Mouse (Mus musculus) MN1 (cell line): ENCODE results near the gene Hmgxb4.
"Not testable (repeated sequence)": the region's sequence is repeated elsewhere in the genome, so short reads cannot be mapped to it uniquely, and the experiment has no call there.

Source experiments
- DNase-seq: peaks from one replicate; pipeline ENCODE4 v3.0.0-alpha.2; 2016; ENCODE audit warnings: low spot score

The Hmgxb4 gene

GRCm38 (mm10) chr8:74993081-74993474, at the start of gene Hmgxb4:
Hmgxb4 (plus strand) TSS chr8:74993356.
- no peak for DNase-seq

DNA sequence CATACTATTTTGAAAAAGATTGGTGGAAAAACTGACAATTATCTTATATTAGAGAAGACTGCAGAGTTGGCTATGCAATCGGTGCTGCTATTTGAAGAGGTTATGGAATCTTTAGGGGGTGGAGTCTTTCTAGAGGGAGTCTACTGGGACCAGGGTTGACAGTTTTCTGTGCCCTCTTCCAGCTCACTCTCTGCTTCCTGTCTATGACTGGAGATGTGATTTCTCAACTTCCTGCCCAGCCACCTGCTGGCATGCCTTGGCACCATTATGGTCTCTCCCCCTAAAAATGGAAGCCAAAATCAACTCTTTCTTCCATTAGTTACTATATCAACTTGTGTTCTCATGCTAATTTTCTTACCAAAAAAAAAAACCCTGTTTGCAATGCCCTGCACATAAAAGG, 43.7 kb upstream of the Hmgxb4 start:
- DNase-seq, result no peak

DNA sequence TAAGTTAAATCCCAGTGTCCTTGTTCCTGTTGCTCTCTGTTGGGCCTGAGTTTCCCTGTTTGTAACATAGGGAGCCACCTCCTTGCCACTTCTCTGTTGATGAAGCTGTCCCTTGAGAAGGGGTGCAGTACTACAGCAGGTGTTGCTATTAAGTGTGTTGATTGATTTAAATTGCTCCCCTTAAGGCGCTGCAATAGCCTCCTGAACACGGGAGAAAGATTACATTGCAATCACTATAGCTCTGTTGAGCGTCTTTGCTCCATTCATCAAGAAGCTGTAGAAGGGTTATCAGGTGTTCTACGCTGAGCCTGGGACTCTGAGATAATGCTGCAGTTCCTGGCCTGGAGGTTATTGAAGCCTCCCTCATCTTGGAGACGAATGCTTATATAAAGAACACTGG, 29.2 kb upstream of the Hmgxb4 start:
- DNase-seq, result no peak

GRCm38 (mm10) chr8:74970286-74970685, 22.9 kb upstream of the Hmgxb4 start:
- not testable (repeated sequence) for DNase-seq

DNA sequence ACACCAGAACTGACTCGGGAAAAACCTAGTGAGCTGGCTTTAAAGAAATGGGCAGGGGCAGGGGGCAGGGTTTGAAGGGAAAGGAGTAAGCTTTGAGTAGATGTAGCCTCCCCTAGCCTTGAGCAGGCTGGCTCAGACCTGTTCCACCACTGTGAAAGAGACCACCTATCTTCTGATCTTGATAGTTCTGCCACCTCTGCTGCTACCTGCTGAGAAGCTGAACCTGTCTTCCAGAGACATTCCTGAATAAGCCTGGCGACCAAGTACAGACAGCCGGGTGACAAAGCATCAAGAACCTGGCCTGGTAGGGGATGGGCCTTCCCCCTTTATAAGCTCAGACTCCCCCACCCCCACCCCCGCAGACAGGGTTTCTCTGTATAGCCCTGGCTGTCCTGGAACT, 21.5 kb upstream of the Hmgxb4 start:
- no peak for DNase-seq

GRCm38 (mm10) chr8:74972322-74972883, 20.8 kb upstream of the Hmgxb4 start:
- no peak for DNase-seq

DNA sequence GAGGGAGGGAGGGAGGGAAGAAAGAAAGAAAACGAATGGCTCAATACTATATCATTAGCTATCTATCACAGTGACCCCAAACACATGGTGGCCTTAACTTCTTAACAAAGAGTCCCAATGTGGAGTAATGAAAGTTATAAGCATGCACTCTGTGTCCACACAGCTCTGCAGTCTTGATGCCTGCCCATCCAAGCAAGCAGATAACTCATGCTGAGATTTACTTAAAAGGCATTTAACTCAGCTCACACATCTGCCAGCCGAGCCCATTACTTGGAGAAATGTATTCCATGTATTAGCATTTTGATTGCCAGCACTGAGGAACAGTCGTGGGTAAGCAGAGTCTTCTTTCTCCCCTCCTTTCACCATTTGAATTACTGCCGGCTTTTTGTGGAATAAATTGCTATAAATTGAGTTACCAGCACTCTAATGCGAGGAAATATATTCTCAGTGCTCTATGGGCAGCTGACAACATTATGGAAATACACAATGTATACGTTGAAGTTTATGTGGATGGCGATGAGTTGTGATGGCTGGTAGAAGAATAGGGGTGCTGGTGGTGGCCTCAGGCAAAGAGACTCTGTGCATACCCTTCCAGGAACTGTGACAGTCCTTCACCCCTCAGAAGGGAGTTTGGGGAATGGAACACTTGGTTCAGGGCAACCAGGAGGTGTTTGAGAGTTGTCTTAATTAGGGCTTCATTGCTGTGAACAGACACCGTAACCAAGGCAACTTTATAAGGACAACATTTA, 19.9 kb upstream of the Hmgxb4 start:
- no peak for DNase-seq

- no peak for DNase-seq
Observed at GRCm38 (mm10) chr8:74973904-74974303, 19.3 kb upstream of the Hmgxb4 start.

DNA sequence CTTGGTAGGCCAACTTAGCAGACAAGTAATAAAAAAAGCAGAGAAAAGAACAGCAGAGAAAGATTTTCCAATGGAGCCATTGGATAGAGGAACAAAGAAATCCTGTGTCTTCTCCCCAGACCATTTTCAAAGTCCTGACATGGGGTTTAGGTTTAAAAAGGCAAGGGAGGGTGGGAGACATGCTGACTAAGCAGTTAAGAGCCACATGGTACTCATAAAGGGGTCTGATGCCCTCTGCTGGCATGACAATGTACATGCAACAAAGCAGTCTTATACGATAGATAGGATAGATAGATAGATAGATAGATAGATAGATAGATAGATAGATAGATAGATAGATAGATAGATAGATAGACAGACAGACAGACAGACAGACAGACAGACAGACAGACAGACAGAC, 15.7 kb upstream of the Hmgxb4 start:
- DNase-seq, result no peak

GRCm38 (mm10) chr8:74980060-74980710, 13.0 kb upstream of the Hmgxb4 start:
- no peak for DNase-seq

DNA sequence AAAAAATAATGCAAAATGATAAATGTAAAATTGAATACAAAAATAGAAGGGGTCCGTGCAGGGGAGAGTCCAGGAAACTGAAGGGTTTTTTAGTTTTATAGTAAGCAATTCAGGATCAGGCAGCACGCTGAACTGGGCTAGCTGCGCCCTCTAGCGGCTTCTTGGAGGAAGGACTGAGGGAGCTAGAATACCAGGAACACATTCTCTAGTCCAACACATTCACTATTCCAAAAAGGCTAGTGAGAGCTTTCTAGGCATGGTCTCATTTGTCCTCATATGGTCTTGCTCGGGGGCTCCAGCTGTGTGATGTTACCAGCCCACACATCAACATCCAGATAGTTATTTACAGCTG, 12.5 kb upstream of the Hmgxb4 start:
- peak; percentile 57 for DNase-seq

- DNase-seq, result no peak
Observed at GRCm38 (mm10) chr8:74981809-74982208, 11.3 kb upstream of the Hmgxb4 start.

DNA sequence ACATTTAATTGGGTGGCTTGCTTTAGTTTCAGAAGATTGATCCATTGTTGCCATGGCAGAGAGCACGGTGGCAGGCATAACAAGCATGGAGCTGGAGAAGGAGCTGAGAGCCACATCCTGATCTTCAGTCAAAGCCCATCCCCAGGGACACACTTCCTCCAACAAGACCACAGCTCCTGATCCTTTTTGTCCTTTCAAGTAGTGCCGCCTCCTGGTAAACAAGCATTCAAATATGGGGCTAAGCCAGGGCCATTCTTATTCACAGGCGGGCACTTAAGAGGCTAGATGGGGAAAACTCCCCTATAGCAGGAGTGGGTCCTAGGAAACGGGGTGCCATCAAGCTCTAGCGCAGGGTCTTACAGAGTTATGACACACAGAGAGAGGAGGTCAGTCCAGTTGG, 5.7 kb upstream of the Hmgxb4 start:
- DNase-seq, result no peak

DNA sequence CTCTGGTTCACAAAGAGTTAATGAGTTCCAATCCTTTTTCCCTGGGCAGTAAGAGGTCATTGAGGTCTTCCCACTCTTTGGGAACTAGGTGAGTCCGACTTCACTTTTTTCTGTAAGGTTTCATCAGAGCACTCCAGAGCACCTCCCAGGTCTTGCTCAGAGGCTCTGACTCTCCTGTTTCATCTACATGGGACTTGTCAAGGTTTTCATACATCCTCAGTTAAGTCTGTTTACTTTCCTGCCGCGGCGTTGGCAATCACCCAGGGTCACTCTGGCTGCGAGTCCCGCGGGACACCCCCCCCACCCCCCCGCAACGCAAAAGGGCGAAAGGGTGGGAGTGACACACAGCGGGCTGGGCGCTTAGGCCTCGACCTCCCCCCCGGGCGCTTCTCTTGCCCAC, 3.1 kb upstream of the Hmgxb4 start:
- DNase-seq, result no peak

DNA sequence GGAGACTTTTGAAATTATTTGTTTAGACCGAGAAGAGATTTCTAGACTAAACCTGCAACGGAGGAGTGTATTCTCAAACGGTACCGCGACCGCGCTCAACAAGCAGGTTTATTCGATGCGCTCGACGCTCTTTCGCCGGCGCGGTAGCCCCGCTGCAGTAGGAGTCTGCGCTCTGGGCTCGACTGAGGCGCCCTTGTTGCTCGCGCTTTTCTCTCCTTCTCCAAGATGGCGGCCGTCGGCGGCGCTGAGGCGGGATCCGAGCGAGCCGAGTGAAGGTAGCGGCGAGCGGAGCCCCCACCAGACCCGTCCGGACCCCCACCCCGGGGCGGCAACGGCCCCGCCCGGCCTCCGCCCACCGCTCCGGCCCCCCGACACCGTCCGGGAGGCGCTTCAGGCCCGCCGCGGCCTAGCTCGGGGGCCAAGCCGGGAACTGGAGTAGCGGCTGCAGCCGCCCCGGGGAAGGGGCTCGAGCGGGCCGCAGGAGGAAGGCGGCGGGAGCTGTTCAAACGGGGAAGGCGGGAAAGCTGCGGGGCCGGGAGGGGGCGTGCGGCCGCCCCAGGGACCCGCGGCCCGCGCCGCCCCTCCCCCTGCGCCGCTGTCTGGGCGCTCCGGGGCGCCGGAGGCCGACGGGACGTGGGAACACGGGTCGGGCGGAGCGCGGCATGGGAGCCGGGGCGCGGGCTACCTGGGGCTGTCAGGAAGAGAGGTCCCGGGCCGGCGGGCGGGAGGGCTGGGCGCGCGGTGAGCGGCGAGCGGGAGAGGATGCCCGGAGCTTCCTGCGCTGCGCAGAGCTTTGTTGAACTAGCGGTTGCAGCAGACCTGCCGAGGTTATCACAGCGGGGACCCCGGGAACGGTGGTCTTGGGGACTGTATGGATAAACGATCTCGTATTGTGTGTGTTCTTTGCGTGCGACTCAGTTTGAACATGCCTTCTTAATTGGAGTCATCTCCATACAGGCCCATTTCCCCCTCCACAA, 607 bp downstream of the Hmgxb4 start:
- DNase-seq, result peak; percentile 95

DNA sequence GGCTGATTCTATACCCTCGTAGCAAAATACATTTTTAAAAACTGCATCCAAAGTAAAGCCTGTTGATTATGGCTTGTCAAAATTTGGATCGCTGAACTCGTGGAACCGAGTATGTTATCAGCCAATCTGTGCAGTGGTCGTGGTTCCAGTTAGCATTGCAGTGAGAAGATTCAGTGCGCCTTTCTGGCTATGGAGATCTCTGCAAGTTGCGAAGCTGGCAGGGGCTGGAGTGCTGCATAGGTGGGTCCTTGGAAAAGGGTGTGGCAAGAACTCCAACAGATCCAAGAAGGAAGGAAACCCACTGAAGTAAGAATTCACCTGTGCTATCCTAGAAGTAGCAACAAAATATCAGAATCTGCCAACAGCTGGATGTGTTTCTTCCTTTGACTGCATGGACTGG, 1.4 kb downstream of the Hmgxb4 start:
- DNase-seq, result no peak

DNA sequence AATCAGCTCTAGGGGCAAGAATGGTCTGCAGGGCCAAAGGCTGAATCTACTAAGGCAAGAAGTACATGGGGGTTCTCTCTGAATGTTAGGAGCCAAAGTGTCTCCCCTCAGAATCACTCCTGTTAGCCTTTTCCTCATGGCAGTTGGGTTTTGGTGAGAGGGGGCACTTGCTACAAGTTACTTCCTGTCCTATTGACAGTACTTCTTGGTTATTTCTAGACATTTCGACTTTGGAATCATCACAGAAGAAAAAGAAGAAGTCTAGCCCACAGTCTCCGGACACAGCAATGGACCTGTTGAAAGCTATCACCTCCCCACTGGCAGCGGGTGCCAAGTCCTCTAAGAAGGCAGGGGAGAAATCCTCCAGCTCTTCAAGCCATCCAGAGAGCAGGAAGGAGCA, 7.3 kb downstream of the Hmgxb4 start:
- DNase-seq, result no peak

DNA sequence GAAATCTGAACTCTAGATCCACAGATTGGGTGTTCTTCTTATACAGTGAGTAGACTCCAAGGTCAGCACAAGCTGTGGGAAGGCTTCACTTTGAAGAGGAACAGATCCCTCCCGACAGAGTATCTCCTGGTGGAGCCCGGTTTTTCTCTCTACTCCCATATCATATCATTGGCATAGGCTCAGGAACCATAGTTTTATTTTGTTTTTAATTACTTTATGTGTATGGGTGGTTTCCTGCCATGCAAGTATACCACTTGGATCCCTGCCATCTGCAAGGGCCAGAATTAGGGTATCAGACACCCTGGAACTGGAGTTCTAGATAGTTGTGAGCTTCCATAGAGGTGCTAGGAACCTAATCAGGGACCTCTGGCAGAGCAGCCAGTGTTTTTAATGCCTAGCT, 15.7 kb downstream of the Hmgxb4 start:
- no peak for DNase-seq

GRCm38 (mm10) chr8:75013557-75013956, 20.4 kb downstream of the Hmgxb4 start:
- no peak for DNase-seq

DNA sequence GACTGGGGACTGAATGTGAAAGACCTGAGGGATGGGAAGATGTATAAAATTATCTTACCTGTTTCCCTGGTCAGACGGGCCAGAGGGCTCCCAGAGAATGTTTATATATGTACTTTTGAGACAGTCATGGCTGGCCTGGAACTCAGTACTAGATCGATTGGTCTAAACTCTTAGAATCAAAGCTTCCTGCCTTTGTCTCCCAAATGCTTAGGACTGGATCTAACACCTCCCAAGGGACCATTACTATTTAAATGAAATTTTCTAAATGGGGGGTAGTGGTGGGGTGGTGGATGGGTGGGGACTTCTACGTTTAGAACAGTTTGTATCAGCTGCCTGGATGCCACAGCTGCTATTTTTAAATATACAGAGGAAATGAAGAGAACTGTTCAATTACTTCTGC, 20.8 kb downstream of the Hmgxb4 start:
- DNase-seq, result no peak

DNA sequence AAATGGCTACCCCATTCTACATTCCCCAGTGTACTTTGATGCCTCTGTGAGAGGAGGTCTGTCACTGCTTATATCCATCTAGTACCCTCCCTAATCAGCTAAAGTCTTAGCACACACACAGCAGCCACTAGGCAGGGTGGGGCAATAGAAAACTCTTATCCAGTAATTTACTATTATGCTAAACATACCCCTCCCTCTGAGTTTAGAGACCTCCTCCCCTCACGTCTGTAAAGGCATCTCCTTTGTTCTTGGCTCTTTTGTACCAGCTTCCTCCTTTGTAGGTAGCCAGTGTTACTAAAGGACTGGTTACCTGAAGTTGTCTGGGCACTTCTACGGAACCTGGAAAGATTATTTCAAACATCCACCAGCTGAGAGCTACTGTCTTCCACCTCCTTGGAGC, 22.8 kb downstream of the Hmgxb4 start:
- DNase-seq, result no peak

DNA sequence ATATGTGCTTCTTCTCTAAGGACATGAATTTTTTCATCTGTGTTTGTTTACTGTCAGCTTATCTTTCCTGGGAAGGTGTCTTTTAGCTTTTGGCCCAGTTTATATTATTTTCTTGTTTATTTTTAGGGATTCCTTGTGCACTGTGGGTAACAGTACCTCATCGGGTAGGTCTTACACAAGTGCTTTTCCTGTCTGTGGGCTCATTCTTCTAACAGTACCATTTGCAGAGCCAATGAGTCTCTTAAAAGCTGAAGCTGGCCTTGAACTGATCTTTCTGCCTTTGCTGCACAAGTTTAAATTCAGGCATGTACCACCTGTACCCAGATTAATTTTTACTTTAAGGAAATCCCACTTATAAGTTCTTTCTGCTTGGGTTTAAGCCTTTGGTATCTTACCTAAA, 23.3 kb downstream of the Hmgxb4 start:
- DNase-seq, result no peak
